Mouse (Mus musculus) granulocyte monocyte progenitor cell, adult 5-6 weeks (primary cell): ENCODE measurements around the gene Olfr1322. TPM values are rescaled to one million over a fixed set of nuclear protein-coding genes. Genes with fewer than 3 reads are reported as not detected.

Source experiments
- ATAC-seq: replicated peaks from 2 replicates; pipeline ENCODE4 v1.8.0; 2016; ENCODE audit warnings: mild to moderate bottlenecking, moderate TSS enrichment, inconsistent platforms; ENCODE audit not compliant: poor library complexity, severe bottlenecking
- total RNA-seq, 2 experiments: library from RNA; stranded (forward) in 1 of 2; stranded (reverse) in 1 of 2; fragments of 200-712, 200-1000 nt in 1 of 2; fragments of >200 nt in 1 of 2; fragmentation: Nextera tagmentation in 1 of 2; gene quantifications; 2 replicates each; pipeline ENCODE4 v1.2.3; 2014 to 2017

The Olfr1322 gene
- not detected in 2 replicates for total RNA-seq (2014; fragmentation: Nextera tagmentation)
- not detected in 2 replicates for total RNA-seq (2017)

- no peak for ATAC-seq
These were observed at the start of gene Olfr1322 for GRCm38 (mm10) chrX:49891383-49891782. Gene Olfr1322, minus strand, starts transcription at chrX:49891483.

GRCm38 (mm10) chrX:49877651-49878349 is 13.5 kb downstream of the Olfr1322 start:
- ATAC-seq, result no peak

Other genes starting within 250 kb of the Olfr1322 start
- not detected in 2 replicates for gene Olfr1320, start 219.2 kb downstream of the Olfr1322 start, total RNA-seq (2014; fragmentation: Nextera tagmentation)
- not detected in 2 replicates for gene Olfr1320, start 219.2 kb downstream of the Olfr1322 start, total RNA-seq (2017)
- gene Olfr1321, start 156.4 kb downstream of the Olfr1322 start, total RNA-seq (2014; fragmentation: Nextera tagmentation), result not detected in 2 replicates
- gene Olfr1321, start 156.4 kb downstream of the Olfr1322 start, total RNA-seq (2017), result not detected in 2 replicates
- not detected in 2 replicates for gene Igsf1, start 93.7 kb downstream of the Olfr1322 start, total RNA-seq (2014; fragmentation: Nextera tagmentation)
- not detected in 2 replicates for gene Igsf1, start 93.7 kb downstream of the Olfr1322 start, total RNA-seq (2017)
- gene Olfr1323, start 127.9 kb upstream of the Olfr1322 start, total RNA-seq (2014; fragmentation: Nextera tagmentation), result not detected in 2 replicates
- gene Olfr1323, start 127.9 kb upstream of the Olfr1322 start, total RNA-seq (2017), result not detected in 2 replicates